Mouse (Mus musculus) gastrocnemius, postnatal 25 days (tissue): ENCODE measurements around the gene Hadhb. TPM values are rescaled to one million over a fixed set of nuclear protein-coding genes. Genes with fewer than 3 reads are reported as not detected.

Experiments used
- DNase-seq: peaks from one replicate; pipeline ENCODE4 v3.0.0; 2022
- total RNA-seq, 2 experiments: library from RNA; stranded (reverse); gene quantifications; 1 replicate in 1 of 2; 2 replicates in 1 of 2; pipeline ENCODE4 v1.2.3; 2021

The Hadhb gene
- total RNA-seq, 2 experiments from 2014 or later: 301 to 366 TPM

- DNase-seq: no peak
Observed at GRCm38 (mm10) chr5:30127921-30128597, 27.0 kb upstream of the Hadhb start.

GRCm38 (mm10) chr5:30128680-30129079, 26.4 kb upstream of the Hadhb start:
- no peak for DNase-seq

- DNase-seq: no peak
Observed at GRCm38 (mm10) chr5:30131246-30131645, 23.8 kb upstream of the Hadhb start.

GRCm38 (mm10) chr5:30132173-30132572, 22.9 kb upstream of the Hadhb start:
- DNase-seq: no peak

GRCm38 (mm10) chr5:30135711-30136231, 19.3 kb upstream of the Hadhb start:
- no peak for DNase-seq

- DNase-seq: no peak
Observed at GRCm38 (mm10) chr5:30137271-30137670, 17.8 kb upstream of the Hadhb start.

- no peak for DNase-seq
Observed at GRCm38 (mm10) chr5:30138193-30138592, 16.9 kb upstream of the Hadhb start.

GRCm38 (mm10) chr5:30146526-30146925, 8.5 kb upstream of the Hadhb start:
- DNase-seq: no peak

GRCm38 (mm10) chr5:30148133-30148920, 6.7 kb upstream of the Hadhb start:
- no peak for DNase-seq

GRCm38 (mm10) chr5:30152007-30152406, 3.0 kb upstream of the Hadhb start:
- DNase-seq: no peak

- DNase-seq: no peak
Observed at GRCm38 (mm10) chr5:30152413-30152812, 2.6 kb upstream of the Hadhb start.

GRCm38 (mm10) chr5:30153222-30153621, 1.8 kb upstream of the Hadhb start:
- no peak for DNase-seq

- no peak for DNase-seq
Observed at GRCm38 (mm10) chr5:30154013-30154412, 1.0 kb upstream of the Hadhb start.

GRCm38 (mm10) chr5:30155395-30155792, 346 bp downstream of the Hadhb start:
- no peak for DNase-seq

- no peak for DNase-seq
Observed at GRCm38 (mm10) chr5:30155821-30156629, 977 bp downstream of the Hadhb start.

- DNase-seq: peak; percentile 46
Observed at GRCm38 (mm10) chr5:30159601-30160000, 4.6 kb downstream of the Hadhb start.

- no peak for DNase-seq
Observed at GRCm38 (mm10) chr5:30161836-30162235, 6.8 kb downstream of the Hadhb start.

- no peak for DNase-seq
Observed at GRCm38 (mm10) chr5:30162339-30162738, 7.3 kb downstream of the Hadhb start.

GRCm38 (mm10) chr5:30165234-30165946, 10.3 kb downstream of the Hadhb start:
- no peak for DNase-seq

GRCm38 (mm10) chr5:30170303-30170940, 15.4 kb downstream of the Hadhb start:
- DNase-seq: no peak

GRCm38 (mm10) chr5:30172115-30172514, 17.1 kb downstream of the Hadhb start:
- DNase-seq: no peak
